Mouse (Mus musculus) CH12.LX (cell line): ENCODE data around the gene Cenpb. TPM values are rescaled to one million over a fixed set of nuclear protein-coding genes. Genes with fewer than 3 reads are reported as not detected.

Experiments used
- DNase-seq: peaks from one replicate; pipeline ENCODE4 v3.0.0-alpha.2; 2013; ENCODE audit errors: extremely low read depth
- H3K27ac ChIP-seq: 2 replicates; pipeline ENCODE4 v1.5.1; 2012; ENCODE audit warnings: low read depth, mild to moderate bottlenecking, control low read depth, moderate library complexity; ENCODE audit not compliant: insufficient read depth
- H3K27me3 ChIP-seq: replicated peaks from 2 replicates; pipeline ENCODE3; 2012; ENCODE audit warnings: inconsistent platforms
- H3K36me3 ChIP-seq, 2 experiments: replicated peaks in 1 of 2; 2 replicates each; pipeline versions ENCODE3 to v1.6.1; 2012; ENCODE audit warnings: inconsistent platforms in 1 of 2, low read length in 1 of 2, mild to moderate bottlenecking in 1 of 2, mixed read lengths in 1 of 2, moderate library complexity in 1 of 2; ENCODE audit not compliant: control insufficient read depth in 1 of 2, insufficient read depth in 1 of 2
- H3K4me1 ChIP-seq, 2 experiments: 2 replicates each; pipeline ENCODE4 v1.6.1; 2012; ENCODE audit warnings: inconsistent platforms in 1 of 2, moderate library complexity in 1 of 2; ENCODE audit not compliant: insufficient read depth in 2 of 2, control insufficient read depth in 1 of 2
- H3K4me2 ChIP-seq: 2 replicates; pipeline ENCODE4 v1.6.1; 2012; ENCODE audit warnings: low read depth, mild to moderate bottlenecking, control low read depth; ENCODE audit not compliant: poor library complexity, insufficient read depth, severe bottlenecking
- H3K4me3 ChIP-seq, 3 experiments: fragments of 150-350 bp in 1 of 3; sonication (generic) in 1 of 3; replicated peaks in 1 of 3; 2 replicates each; pipeline versions ENCODE3 to v1.5.1; 2011 to 2012; ENCODE audit warnings: low read depth in 2 of 3, low read length in 2 of 3, mild to moderate bottlenecking in 2 of 3, moderate library complexity in 2 of 3, control low read depth in 1 of 3, improper control_type of control experiment in 1 of 3, inconsistent platforms in 1 of 3, mixed read lengths in 1 of 3; ENCODE audit not compliant: poor library complexity in 1 of 3
- H3K79me2 ChIP-seq: replicated peaks from 2 replicates; pipeline ENCODE4 v1.6.1; 2012; ENCODE audit warnings: mild to moderate bottlenecking, moderate library complexity; ENCODE audit not compliant: control insufficient read depth, poor library complexity, insufficient read depth, severe bottlenecking; ENCODE audit errors: extremely low read depth
- H3K9ac ChIP-seq: 2 replicates; pipeline ENCODE4 v1.6.1; 2012; ENCODE audit warnings: low read depth, mild to moderate bottlenecking, control low read depth, moderate library complexity; ENCODE audit not compliant: insufficient read depth
- H3K9me3 ChIP-seq: replicated peaks from 2 replicates; pipeline ENCODE3; 2012; ENCODE audit warnings: low read length, inconsistent platforms, mixed read lengths
- BHLHE40 ChIP-seq: IDR thresholded peaks from 2 replicates; pipeline ENCODE4 v1.6.1; 2011; ENCODE audit warnings: mild to moderate bottlenecking, low read depth, low read length, improper control_type of control experiment
- CTCF ChIP-seq, 2 experiments: IDR thresholded peaks in 1 of 2; conservative IDR thresholded peaks in 1 of 2; 2 replicates each; pipeline ENCODE4 v1.5.1; 2011 to 2012; ENCODE audit warnings: low read depth in 2 of 2, low read length in 2 of 2, improper control_type of control experiment in 1 of 2, inconsistent platforms in 1 of 2, mild to moderate bottlenecking in 1 of 2, moderate library complexity in 1 of 2
- ELF1 ChIP-seq: IDR thresholded peaks from 2 replicates; pipeline ENCODE4 v1.6.1; 2014; ENCODE audit warnings: low read depth, mild to moderate bottlenecking, inconsistent platforms, low read length, improper control_type of control experiment
- EP300 ChIP-seq: IDR thresholded peaks from 2 replicates; pipeline ENCODE4 v1.6.1; 2011; ENCODE audit warnings: low read length, improper control_type of control experiment
- ETS1 ChIP-seq: conservative IDR thresholded peaks from 2 replicates; pipeline ENCODE4 v1.6.1; 2012; ENCODE audit warnings: low read depth, mild to moderate bottlenecking, inconsistent platforms, low read length, improper control_type of control experiment, moderate library complexity
- IRF4 ChIP-seq: IDR thresholded peaks from 2 replicates; pipeline ENCODE4 v1.6.1; 2014; ENCODE audit warnings: low read depth, mild to moderate bottlenecking, inconsistent platforms, low read length, improper control_type of control experiment
- MAFK ChIP-seq: IDR thresholded peaks from 2 replicates; pipeline ENCODE4 v1.6.1; 2011; ENCODE audit warnings: low read length, improper control_type of control experiment; ENCODE audit not compliant: insufficient replicate concordance
- MAX ChIP-seq: IDR thresholded peaks from 2 replicates; pipeline ENCODE4 v1.6.1; 2011; ENCODE audit warnings: low read length, improper control_type of control experiment
- MEF2A ChIP-seq: IDR thresholded peaks from 2 replicates; pipeline ENCODE4 v1.6.1; 2014; ENCODE audit warnings: low read depth, mild to moderate bottlenecking, inconsistent platforms, low read length, improper control_type of control experiment, borderline replicate concordance
- MXI1 ChIP-seq: IDR thresholded peaks from 2 replicates; pipeline ENCODE4 v1.6.1; 2011; ENCODE audit warnings: mild to moderate bottlenecking, low read depth, low read length, improper control_type of control experiment
- MYC ChIP-seq: IDR thresholded peaks from 2 replicates; pipeline ENCODE4 v1.6.1; 2011; ENCODE audit warnings: low read depth, mild to moderate bottlenecking, improper control_type of control experiment, low read length
- PAX5 ChIP-seq: IDR thresholded peaks from 2 replicates; pipeline ENCODE4 v1.6.1; 2012; ENCODE audit warnings: low read length, inconsistent platforms, mixed read lengths
- SIN3A ChIP-seq: IDR thresholded peaks from 2 replicates; pipeline ENCODE4 v1.6.1; 2012; ENCODE audit warnings: low read length, improper control_type of control experiment, inconsistent platforms
- TCF12 ChIP-seq: IDR thresholded peaks from 2 replicates; pipeline ENCODE4 v1.6.1; 2014; ENCODE audit warnings: low read depth, mild to moderate bottlenecking, inconsistent platforms, low read length, improper control_type of control experiment
- USF2 ChIP-seq: conservative IDR thresholded peaks from 2 replicates; pipeline ENCODE4 v1.6.1; 2011; ENCODE audit warnings: low read depth, low read length, improper control_type of control experiment
- ZKSCAN1 ChIP-seq: IDR thresholded peaks from 2 replicates; pipeline ENCODE4 v1.6.1; 2012; ENCODE audit warnings: low read depth, inconsistent platforms, low read length, improper control_type of control experiment, borderline replicate concordance
- dilution Hi-C: fragments of 300-500 bp; cut with MboI; formaldehyde crosslinking; loops from 2 replicates; pipeline ENCODE4 v1.14.3; 2020; ENCODE audit warnings: low sequenced_read_pairs; ENCODE audit not compliant: extremely low pct_unique_long_range_greater_than_20kb, extremely low pct_ligation_motif_present
- in situ Hi-C: fragments of 300-500 bp; cut with MboI; formaldehyde crosslinking; loops from 3 replicates; pipeline ENCODE4 v1.14.3; 2019; ENCODE audit warnings: low sequenced_read_pairs, low pct_ligation_motif_present, low pct_unique_long_range_greater_than_20kb, mixed read lengths
- polyA plus RNA-seq: library from polyadenylated mRNA; unstranded; fragments of >175 nt; gene quantifications from 2 replicates; pipeline ENCODE4 v1.2.1, GENCODE M21; 2012; ENCODE audit warnings: low read depth; ENCODE audit not compliant: insufficient read length
- total RNA-seq, 2 experiments: library from RNA; depleted of rRNA; stranded (reverse); fragments of 300-350 nt in 1 of 2; fragments of >200 nt in 1 of 2; gene quantifications; 2 replicates each; pipeline ENCODE4 v1.2.3; 2012 to 2014

Cenpb gene
- total and polyA plus RNA-seq, 3 experiments, result 18.1 to 26.6 (median 24.4) TPM

DNA sequence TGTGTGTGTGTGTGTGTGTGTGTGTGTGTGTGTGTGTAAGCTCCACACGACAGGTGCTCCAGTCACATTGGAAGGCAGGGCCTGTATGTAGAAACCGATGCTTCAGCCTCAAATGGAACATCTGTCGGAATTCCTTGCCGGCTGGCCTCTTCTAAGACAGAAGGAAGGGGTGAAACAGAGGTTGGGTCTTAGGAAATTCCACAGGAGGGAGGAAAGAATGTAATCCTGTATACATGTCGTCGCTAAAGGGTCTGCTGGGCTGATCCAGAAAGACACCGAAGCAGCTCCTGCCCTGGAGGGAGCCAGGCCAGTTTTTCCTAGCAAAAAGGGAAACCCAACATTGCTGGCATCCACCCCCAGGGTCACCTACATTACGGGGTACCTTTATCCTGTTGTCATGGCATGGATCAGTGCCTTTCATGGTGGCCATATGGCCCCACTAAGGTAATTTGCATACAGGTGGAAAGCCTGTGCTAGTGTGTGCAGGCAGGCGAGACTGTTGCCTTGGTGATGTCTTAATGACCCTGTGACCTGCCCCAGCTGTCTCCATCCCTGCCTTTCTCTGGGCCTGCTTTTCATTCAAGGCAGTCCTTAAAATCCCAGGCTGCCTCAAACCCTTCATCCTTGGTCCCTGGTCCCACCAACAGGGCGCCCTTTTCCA, 10.6 kb upstream of the Cenpb start:
- dilution Hi-C loops, result no loop called here
- no peaks in the 10 kb centered on the region for H3K79me2 ChIP-seq
- in situ Hi-C loops, result no loop called here
- H3K9ac ChIP-seq, result no peak overlapping the region; the same call in 1 of the 2 replicates
- no peak overlapping the region for H3K4me3 ChIP-seq
- H3K27ac ChIP-seq, result peak overlapping the region; percentile 72
- TF ChIP-seq MAX (no peak), BHLHE40 (peak; percentile 70), IRF4 (no peak), SIN3A (peak; percentile 76; the same call in 1 of the 2 replicates), EP300 (peak; percentile 59; the same call in 1 of the 2 replicates), MAFK (no peak), PAX5 (peak; percentile 100), MXI1 (peak; percentile 75; the same call in 1 of the 2 replicates), ELF1 (no peak), MYC (no peak), ETS1 (peak; percentile 85), ZKSCAN1 (no peak), CTCF (conservative IDR thresholded peaks at IDR 0.05 in 1 of 2, IDR thresholded peaks at IDR 0.05 in 1 of 2; ENCODE audit: low read depth in 2 of 2, low read length in 2 of 2) (no peak), TCF12 (peak; percentile 89), USF2 (no peak)
- H3K4me1 ChIP-seq, result peaks cover 26 to 78% of the 10 kb centered on the region in 2 experiments
- peak; percentile 86 for DNase-seq
- peak overlapping the region; percentile 51; the same call in 1 of the 2 replicates for H3K4me2 ChIP-seq
- H3K36me3 ChIP-seq, result peaks cover 23 to 41% of the 10 kb centered on the region in 2 experiments
- H3K27me3 ChIP-seq, result peaks cover 4% of the 10 kb centered on the region
- no peaks in the 10 kb centered on the region for H3K9me3 ChIP-seq

DNA sequence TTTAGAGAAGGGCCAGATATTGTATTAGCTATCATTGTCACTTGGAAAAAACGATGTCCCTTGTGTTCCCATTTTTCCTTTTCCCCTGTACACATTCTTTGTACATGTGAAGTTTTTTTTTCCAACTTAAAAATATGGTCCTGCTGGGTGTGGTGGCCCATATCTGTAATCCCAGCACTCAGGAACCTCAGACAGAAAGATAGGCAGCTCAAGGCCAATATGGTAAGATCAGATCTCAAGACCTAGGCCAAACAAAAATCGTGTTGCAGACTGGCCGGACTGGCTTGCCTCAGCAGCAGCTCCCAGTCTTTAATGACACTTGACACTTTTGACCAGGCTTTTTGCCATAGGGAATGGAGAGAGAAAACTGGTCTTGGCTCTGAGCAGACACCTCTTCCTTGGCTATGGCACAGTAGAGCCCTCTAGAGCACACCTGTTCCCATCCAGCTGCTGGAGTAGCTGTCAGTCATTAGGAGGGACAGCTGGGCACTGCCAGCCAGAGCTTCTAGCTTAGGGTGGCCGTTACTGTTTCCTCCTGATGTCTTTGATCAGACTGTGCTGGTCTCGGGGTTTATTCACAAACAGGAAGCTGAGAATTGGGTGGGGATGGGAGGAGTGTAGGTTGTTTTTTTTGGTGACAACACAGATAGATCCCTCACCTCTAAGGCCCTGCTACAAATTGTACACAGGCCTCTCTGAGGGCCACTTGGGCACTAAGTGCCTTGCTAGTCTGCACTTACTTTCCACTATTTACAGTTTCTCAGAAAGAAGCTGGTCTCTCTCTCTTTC, 9.8 kb upstream of the Cenpb start:
- Histone ChIP-seq H3K27me3 (peaks cover 4% of the 10 kb centered on the region), H3K4me3 (no peak overlapping the region), H3K36me3 (peaks cover 18 to 33% of the 10 kb centered on the region in 2 experiments), H3K9me3 (no peaks in the 10 kb centered on the region), H3K27ac (0 out of 2 replicates have a peak overlapping the region, but pooled peaks have one; percentile 72), H3K4me1 (peaks cover 26 to 75% of the 10 kb centered on the region in 2 experiments), H3K4me2 (peak overlapping the region; percentile 51; the same call in 1 of the 2 replicates), H3K9ac (no peak overlapping the region; the same call in 1 of the 2 replicates), H3K79me2 (no peaks in the 10 kb centered on the region)
- dilution Hi-C loops, result no loop called here
- in situ Hi-C loops, result no loop called here
- TF ChIP-seq MEF2A, result no peak
- TF ChIP-seq SIN3A, result no peak
- no peak for TF ChIP-seq ETS1
- no peak for DNase-seq
